Mouse (Mus musculus) lung, embryonic 14.5 days (tissue): ENCODE measurements around the gene Sept11. TPM values are rescaled to one million over a fixed set of nuclear protein-coding genes. Genes with fewer than 3 reads are reported as not detected.
A peak's percentile ranks its signal among the peaks of the same experiment; 100 is the strongest.

Experiments used
- ATAC-seq: fragments of 200-750 bp; cut with Nextera tagmentation; 2 replicates; pipeline ENCODE4 v1.8.0; 2017; ENCODE audit warnings: mild to moderate bottlenecking, moderate TSS enrichment, moderate library complexity; ENCODE audit not compliant: insufficient read depth
- DNase-seq: peaks from one replicate; pipeline ENCODE4 v3.0.0-alpha.2; 2015
- H3K27ac ChIP-seq: fragments of 300-500 bp; sonication (generic); 2 replicates; pipeline ENCODE4 v1.5.1; 2014; ENCODE audit warnings: low read depth, mild to moderate bottlenecking, moderate library complexity
- H3K27me3 ChIP-seq: fragments of 300-500 bp; sonication (generic); 2 replicates; pipeline ENCODE4 v1.6.1; 2014; ENCODE audit warnings: low read length, control low read depth; ENCODE audit not compliant: insufficient read depth
- H3K36me3 ChIP-seq: fragments of 300-500 bp; sonication (generic); 2 replicates; pipeline ENCODE4 v1.6.1; 2014; ENCODE audit warnings: control low read depth; ENCODE audit not compliant: insufficient read depth
- H3K4me1 ChIP-seq: fragments of 300-500 bp; sonication (generic); 2 replicates; pipeline ENCODE4 v1.6.1; 2014; ENCODE audit warnings: antibody characterized with exemption, control low read depth; ENCODE audit not compliant: insufficient read depth
- H3K4me2 ChIP-seq: fragments of 300-500 bp; sonication (generic); 2 replicates; pipeline ENCODE4 v1.6.1; 2014; ENCODE audit warnings: mild to moderate bottlenecking
- H3K4me3 ChIP-seq: fragments of 300-500 bp; sonication (generic); 2 replicates; pipeline ENCODE4 v1.5.1; 2014; ENCODE audit warnings: low read depth, low read length
- H3K9ac ChIP-seq: fragments of 300-500 bp; sonication (generic); 2 replicates; pipeline ENCODE4 v1.6.1; 2014
- H3K9me3 ChIP-seq: fragments of 300-500 bp; sonication (generic); 2 replicates; pipeline ENCODE4 v1.6.1; 2016; ENCODE audit warnings: low read depth, low read length, control low read depth
- CTCF ChIP-seq: IDR thresholded peaks from 2 replicates; pipeline ENCODE4 v1.5.1; 2016; ENCODE audit warnings: antibody characterized with exemption, low read depth
- WGBS: fragments of 180-500 bp; shearing (Covaris S2); extraction: QIAGEN DNeasy Blood & Tissue Kit; methylation state at CpG from one replicate; pipeline ENCODE4 v1.1.7; 2014; 5-methylcytosine and 5-hydroxymethylcytosine counted together
- polyA plus RNA-seq: library from polyadenylated mRNA; unstranded; fragments of >200 nt; fragmentation: Nextera tagmentation; extraction: Ambion mirVana; gene quantifications from 2 replicates; pipeline ENCODE4 v1.2.1, GENCODE M21; 2014

Sept11 gene
- polyA plus RNA-seq, 1 experiment from 2014 or later, result 184 TPM

DNA sequence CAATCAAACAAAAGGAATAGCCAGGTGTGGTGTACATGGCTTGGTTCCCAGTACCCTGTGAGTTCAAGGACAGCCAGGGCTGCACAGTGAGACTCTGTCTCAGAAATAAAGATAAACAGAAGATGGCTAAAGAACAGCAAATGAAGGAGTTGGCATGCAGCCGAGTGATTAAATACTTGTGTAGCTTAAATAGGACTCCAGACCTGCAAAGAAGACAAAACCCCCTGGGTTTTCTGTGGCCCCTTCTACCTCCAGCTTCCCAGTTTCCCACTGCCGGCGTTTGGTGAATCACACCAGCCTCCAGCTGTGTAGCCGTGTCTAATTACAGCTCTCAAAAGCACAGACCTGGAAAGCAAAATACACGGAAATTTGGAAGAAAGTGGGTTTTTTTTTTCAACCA lies 51.6 kb downstream of the Sept11 start:
- H3K36me3 ChIP-seq, result peaks cover 28% of the 10 kb centered on the region
- H3K4me2 ChIP-seq, result no peak overlapping the region
- no peak for TF ChIP-seq CTCF
- H3K9ac ChIP-seq, result no peak overlapping the region
- H3K27me3 ChIP-seq, result no peaks in the 10 kb centered on the region
- peaks cover 14% of the 10 kb centered on the region for H3K4me1 ChIP-seq
- 32% methylated on average over 5 of the region's 5 CpGs for WGBS
- H3K9me3 ChIP-seq, result no peaks in the 10 kb centered on the region
- H3K4me3 ChIP-seq, result no peak overlapping the region
- DNase-seq, result peak; percentile 72
- peak overlapping the region; percentile 52 for H3K27ac ChIP-seq
- ATAC-seq, result no peak

DNA sequence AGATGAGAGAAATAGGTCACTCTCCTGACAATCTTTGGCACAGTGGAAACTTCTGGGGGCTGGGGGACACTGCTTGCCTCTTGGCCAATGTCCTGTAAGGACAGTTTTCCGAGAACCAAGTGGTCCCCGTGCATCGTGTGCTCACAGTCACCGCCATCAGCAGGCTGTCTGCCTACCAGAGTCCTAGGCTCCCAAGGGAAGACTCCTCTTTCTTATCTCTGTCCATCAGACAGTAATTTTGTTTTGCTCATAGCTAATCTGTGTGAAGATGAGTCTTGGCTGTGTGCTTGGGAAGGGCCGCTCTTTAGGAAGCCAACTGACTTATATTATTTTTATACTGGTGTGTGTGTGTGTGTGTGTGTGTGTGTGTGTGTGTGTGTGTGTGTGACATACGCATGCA lies 52.3 kb downstream of the Sept11 start:
- WGBS, result 74% methylated on average over 6 of the region's 6 CpGs
- Histone ChIP-seq H3K4me1 (peaks cover 14% of the 10 kb centered on the region), H3K27ac (peak overlapping the region; percentile 1; the same call in 1 of the 2 replicates), H3K36me3 (peaks cover 22% of the 10 kb centered on the region), H3K9ac (no peak overlapping the region), H3K4me3 (no peak overlapping the region), H3K27me3 (no peaks in the 10 kb centered on the region), H3K9me3 (no peaks in the 10 kb centered on the region), H3K4me2 (no peak overlapping the region)
- no peak for DNase-seq
- TF ChIP-seq CTCF, result no peak
- ATAC-seq, result no peak

DNA sequence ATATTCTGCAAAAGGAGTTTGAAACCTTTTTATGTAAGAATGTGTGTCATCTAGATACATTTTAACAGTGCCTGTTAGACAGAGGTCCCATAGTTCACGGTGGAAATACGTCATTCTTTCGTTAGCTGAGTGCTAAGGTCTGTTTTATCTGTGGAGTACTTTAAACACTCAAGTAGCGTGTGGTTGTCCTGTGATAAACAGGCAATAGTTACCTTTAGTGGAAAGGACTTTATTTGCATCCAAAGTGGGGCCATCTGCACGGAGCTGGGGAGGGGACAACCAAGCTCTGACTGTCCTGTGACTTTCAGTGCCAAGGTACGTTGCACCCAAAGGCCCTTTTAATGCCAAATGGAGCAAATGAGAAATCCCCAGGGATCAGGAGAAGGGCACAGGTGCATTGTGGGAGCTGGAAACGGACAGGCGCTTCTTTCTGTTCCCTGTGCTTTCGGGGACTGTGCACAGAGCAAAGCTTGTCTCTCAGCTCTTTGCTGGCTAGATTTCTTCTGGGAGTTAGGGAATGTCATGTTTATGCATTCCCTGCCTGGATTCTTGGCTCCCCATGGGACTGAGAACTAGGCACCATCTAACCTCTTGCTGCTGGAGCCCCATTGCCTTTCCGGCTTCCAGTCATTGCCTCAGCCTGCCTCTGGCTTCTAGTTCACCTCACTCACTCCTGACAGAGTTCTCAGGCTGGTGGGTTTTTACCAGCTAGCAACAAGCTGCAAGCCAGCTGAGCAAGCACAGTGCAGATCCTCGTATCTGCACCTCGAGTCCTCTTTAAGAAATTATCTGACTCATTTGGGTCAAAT lies 56.9 kb downstream of the Sept11 start:
- Histone ChIP-seq H3K4me1 (peaks cover 8% of the 10 kb centered on the region), H3K4me3 (no peak overlapping the region), H3K27me3 (no peaks in the 10 kb centered on the region), H3K9me3 (no peaks in the 10 kb centered on the region), H3K9ac (no peak overlapping the region), H3K4me2 (no peak overlapping the region), H3K27ac (peak overlapping the region; percentile 9; the same call in 1 of the 2 replicates), H3K36me3 (peaks cover 9% of the 10 kb centered on the region)
- ATAC-seq (no peak), DNase-seq (no peak)
- 62% methylated on average over 12 of the region's 12 CpGs for WGBS
- TF ChIP-seq CTCF, result no peak

DNA sequence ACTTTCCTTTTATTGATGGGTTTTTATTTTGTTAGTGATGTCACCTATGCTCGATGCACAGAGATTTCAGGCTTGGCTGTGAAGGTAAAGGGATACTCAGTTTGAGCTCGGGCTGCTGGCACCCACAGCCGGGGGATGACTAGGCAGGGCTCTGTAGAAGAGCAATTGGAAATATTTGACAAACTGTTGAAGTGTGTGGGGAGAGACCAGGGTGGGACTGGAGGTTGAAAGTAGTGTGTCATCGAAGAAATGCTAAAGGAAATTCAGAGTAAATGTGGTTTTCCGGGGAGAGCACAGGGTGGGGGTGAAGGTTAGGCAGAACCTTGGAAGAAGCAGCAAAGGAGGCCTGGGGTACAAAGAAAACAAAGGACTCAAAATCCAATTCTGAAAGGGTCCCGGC lies 58.7 kb downstream of the Sept11 start:
- H3K36me3 ChIP-seq, result peaks cover 23% of the 10 kb centered on the region
- H3K9me3 ChIP-seq, result no peaks in the 10 kb centered on the region
- no peak overlapping the region for H3K4me3 ChIP-seq
- no peak overlapping the region for H3K27ac ChIP-seq
- 52% methylated on average over 6 of the region's 6 CpGs for WGBS
- H3K4me2 ChIP-seq, result no peak overlapping the region
- ATAC-seq, result no peak
- DNase-seq, result no peak
- H3K4me1 ChIP-seq, result peaks cover 4% of the 10 kb centered on the region; the same call in 1 of the 2 replicates
- no peak overlapping the region for H3K9ac ChIP-seq
- H3K27me3 ChIP-seq, result no peaks in the 10 kb centered on the region
- no peak for TF ChIP-seq CTCF

DNA sequence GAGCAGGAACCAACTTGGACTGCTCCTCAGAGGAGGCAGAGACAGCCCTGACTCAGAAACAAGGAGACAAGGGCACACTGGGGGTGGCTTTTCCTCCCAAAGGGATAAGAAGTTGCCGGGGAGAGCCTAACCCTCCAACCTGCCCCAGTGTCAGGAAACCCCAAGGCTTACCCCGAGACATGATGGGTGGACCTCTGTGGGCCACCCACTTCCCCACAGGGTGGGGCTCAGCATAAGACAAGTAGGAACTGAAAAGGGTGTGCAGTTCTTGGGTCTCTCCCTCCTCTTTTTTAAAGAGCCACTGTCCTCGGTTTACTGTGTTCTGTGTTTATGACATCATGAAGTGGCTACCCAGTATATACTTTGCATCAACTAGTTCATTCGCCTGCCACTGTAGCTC lies 59.2 kb downstream of the Sept11 start:
- peaks cover 28% of the 10 kb centered on the region for H3K36me3 ChIP-seq

DNA sequence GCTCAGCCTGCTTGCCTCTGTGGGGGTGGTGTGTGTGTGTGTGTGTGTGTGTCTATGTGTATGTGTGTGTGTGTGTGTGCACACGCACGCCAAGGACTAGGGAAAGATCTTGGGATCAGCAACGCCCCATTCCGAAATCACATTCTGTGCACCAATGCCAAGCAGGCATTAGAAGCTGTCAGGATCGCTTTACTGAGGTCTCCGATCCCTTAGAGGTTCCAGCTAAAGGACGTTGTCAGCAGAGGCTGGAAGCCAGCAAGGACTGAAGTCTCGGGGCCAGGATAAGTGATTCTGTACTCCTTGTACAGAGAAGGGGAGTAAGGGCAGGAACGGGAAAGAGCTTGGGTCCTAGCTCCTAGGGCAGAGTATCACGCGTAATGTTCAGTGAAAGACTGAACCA lies 61.2 kb downstream of the Sept11 start:
- Histone ChIP-seq H3K27ac (no peak overlapping the region), H3K36me3 (peaks cover 41% of the 10 kb centered on the region), H3K9me3 (no peaks in the 10 kb centered on the region), H3K9ac (no peak overlapping the region), H3K27me3 (no peaks in the 10 kb centered on the region), H3K4me2 (no peak overlapping the region), H3K4me1 (peaks cover 4% of the 10 kb centered on the region; the same call in 1 of the 2 replicates), H3K4me3 (no peak overlapping the region)
- 82% methylated on average over 11 of the region's 11 CpGs for WGBS
- TF ChIP-seq CTCF, result no peak
- no peak for DNase-seq
- ATAC-seq, result no peak

More for the DNA sequence above, 59.2 kb downstream of the Sept11 start:
- H3K4me3 ChIP-seq, result no peak overlapping the region
- peaks cover 4% of the 10 kb centered on the region; the same call in 1 of the 2 replicates for H3K4me1 ChIP-seq
- 81% methylated on average over 4 of the region's 4 CpGs for WGBS
- H3K27me3 ChIP-seq, result no peaks in the 10 kb centered on the region
- no peaks in the 10 kb centered on the region for H3K9me3 ChIP-seq
- H3K4me2 ChIP-seq, result no peak overlapping the region
- TF ChIP-seq CTCF, result no peak
- H3K9ac ChIP-seq, result no peak overlapping the region
- ATAC-seq (peak; percentile 33; the same call in 1 of the 2 replicates), DNase-seq (no peak)
- H3K27ac ChIP-seq, result no peak overlapping the region

DNA sequence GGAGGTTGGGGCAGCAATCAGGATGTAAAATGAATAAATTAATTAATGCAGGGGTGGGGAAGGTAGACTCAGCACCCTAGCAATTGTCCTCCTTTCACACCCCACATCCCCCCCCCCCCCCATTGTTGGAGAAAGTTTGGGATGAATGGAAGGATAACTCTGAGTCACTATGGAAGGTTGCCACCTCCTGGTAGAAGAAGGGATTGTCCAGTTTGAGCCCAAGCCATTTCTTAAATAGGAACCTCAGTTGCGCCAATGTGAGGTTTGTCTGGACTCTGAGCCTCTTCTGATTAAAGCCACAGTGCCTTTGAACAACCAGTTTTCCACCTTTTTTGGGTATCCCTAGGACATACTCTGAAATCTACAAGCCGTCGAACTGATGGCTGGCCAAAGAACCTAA lies 70.3 kb downstream of the Sept11 start:
- Histone ChIP-seq H3K4me3 (no peak overlapping the region), H3K9ac (no peak overlapping the region), H3K36me3 (peaks cover 85% of the 10 kb centered on the region), H3K4me1 (no peaks in the 10 kb centered on the region), H3K27me3 (no peaks in the 10 kb centered on the region), H3K9me3 (no peaks in the 10 kb centered on the region), H3K27ac (no peak overlapping the region), H3K4me2 (no peak overlapping the region)
- WGBS, result 85% methylated on average over 3 of the region's 3 CpGs
- peak; percentile 75 for TF ChIP-seq CTCF
- no peak for ATAC-seq
- DNase-seq, result peak; percentile 85
